Mouse (Mus musculus): ENCODE results near the gene Figla.
A peak's percentile ranks its signal among the peaks of the same experiment; 100 is the strongest.

The Figla gene

GRCm38 (mm10) chr6:86028601-86029322 is 12.8 kb downstream of the Figla start, which contains the start of gene Add2:
TSS of gene Add2 (plus strand) at chr6:86028681.
- DNase-seq: peak; percentile 16

GRCm38 (mm10) chr6:86029323-86029713 is 13.3 kb downstream of the Figla start:
- no peak for DNase-seq

GRCm38 (mm10) chr6:86031527-86031926 is 15.6 kb downstream of the Figla start:
- no peak for DNase-seq

GRCm38 (mm10) chr6:86033635-86034034 is 17.7 kb downstream of the Figla start:
- no peak for DNase-seq

GRCm38 (mm10) chr6:86038901-86039300 is 22.9 kb downstream of the Figla start:
- no peak for DNase-seq

- no peak for DNase-seq
These were observed 24.2 kb downstream of the Figla start for GRCm38 (mm10) chr6:86040140-86040539.

GRCm38 (mm10) chr6:86047510-86047909 is 31.5 kb downstream of the Figla start:
- DNase-seq: no peak

GRCm38 (mm10) chr6:86048509-86048908 is 32.5 kb downstream of the Figla start:
- DNase-seq: no peak

- no peak for DNase-seq
These were observed 34.8 kb downstream of the Figla start for GRCm38 (mm10) chr6:86050586-86051268.

GRCm38 (mm10) chr6:86052032-86052459 is 36.1 kb downstream of the Figla start:
- DNase-seq: peak; percentile 49

GRCm38 (mm10) chr6:86052556-86052955 is 36.6 kb downstream of the Figla start:
- no peak for DNase-seq

GRCm38 (mm10) chr6:86053099-86053498 is 37.1 kb downstream of the Figla start:
- DNase-seq: no peak

- peak; percentile 48 for DNase-seq
These were observed 37.6 kb downstream of the Figla start for GRCm38 (mm10) chr6:86053594-86053993.

- no peak for DNase-seq
These were observed 42.5 kb downstream of the Figla start for GRCm38 (mm10) chr6:86058475-86058874.

GRCm38 (mm10) chr6:86059151-86059853 is 43.3 kb downstream of the Figla start:
- DNase-seq: no peak

- no peak for DNase-seq
These were observed 44.2 kb downstream of the Figla start for GRCm38 (mm10) chr6:86060170-86060569.

GRCm38 (mm10) chr6:86062226-86062625 is 46.3 kb downstream of the Figla start:
- no peak for DNase-seq

- DNase-seq: no peak
These were observed 46.7 kb downstream of the Figla start for GRCm38 (mm10) chr6:86062684-86063083.

- no peak for DNase-seq
These were observed 48.5 kb downstream of the Figla start for GRCm38 (mm10) chr6:86064318-86065016.

GRCm38 (mm10) chr6:86066727-86067126 is 50.8 kb downstream of the Figla start:
- DNase-seq: no peak

GRCm38 (mm10) chr6:86067145-86067544 is 51.2 kb downstream of the Figla start:
- no peak for DNase-seq

- no peak for DNase-seq
These were observed 53.0 kb downstream of the Figla start for GRCm38 (mm10) chr6:86069009-86069408.

GRCm38 (mm10) chr6:86069856-86070255 is 53.9 kb downstream of the Figla start:
- no peak for DNase-seq
